Comparison of ENCODE assay signal across 10 mouse cellular contexts in genomic region chr1:159286833-159287232, GRCm38 (mm10). TPM values are rescaled to one million over a fixed set of nuclear protein-coding genes. Genes with fewer than 3 reads are reported as not detected.
A peak's percentile ranks its signal among the peaks of the same experiment; 100 is the strongest.
DNase-seq lines count a peak whose midpoint lies in the region; ATAC-seq and TF ChIP-seq lines count a peak whose summit lies in the region.
"Had no signal": no experiment of that assay in that cellular context is flagged by ENCODE, and none has a peak within 500 bp of the region (broad histone marks: within the 10 kb centered on the region; RNA-seq: fewer than 3 reads in every experiment).

No protein-coding gene starts in this region.

- H3K9me3 ChIP-seq in intestine, embryonic 15.5 days, result no peaks in the 10 kb centered on the region
- H3K9me3 ChIP-seq: limb, embryonic 10.5 days had no signal

- no peak overlapping the region for H3K9ac ChIP-seq in intestine, embryonic 15.5 days

- H3K36me3 ChIP-seq in intestine, embryonic 15.5 days, result no peaks in the 10 kb centered on the region

- H3K4me2 ChIP-seq in intestine, embryonic 15.5 days (replicated peaks), result no peak overlapping the region

- DNase-seq in embryo, embryonic 10.5 days (ENCODE audit: low spot score), result peak; percentile 30
- no peak for DNase-seq in embryo, embryonic 10 days (ENCODE audit: low spot score)
- DNase-seq in layer of hippocampus, adult 2 months (ENCODE audit: low spot score in 2 of 2), result no peak
- DNase-seq in layer of hippocampus, adult 9-11 months, result no peak
- peak; percentile 49 for DNase-seq in 3T3-L1 (ENCODE audit: low read depth, low spot score)
- peak; percentile 8 for DNase-seq in ZHBTc4 (ENCODE audit: low read depth, low spot score)
- no peak for DNase-seq in spleen, postnatal 4 days (ENCODE audit: low spot score in 2 of 2)
- DNase-seq: heart, postnatal 14 days had no signal

- WGBS in intestine, embryonic 15.5 days, result 77% methylated on average over 1 of the region's 1 CpGs

- peak; percentile 60 for TF ChIP-seq CTCF in layer of hippocampus, adult 2 months (conservative IDR thresholded peaks at IDR 0.05)

- H3K4me1 ChIP-seq in intestine, embryonic 15.5 days (replicated peaks), result no peaks in the 10 kb centered on the region
- H3K4me1 ChIP-seq: limb, embryonic 10.5 days had no signal

- no peak overlapping the region for H3K4me3 ChIP-seq in layer of hippocampus, adult 2 months
- no peak overlapping the region for H3K4me3 ChIP-seq in intestine, embryonic 15.5 days (replicated peaks)
- H3K4me3 ChIP-seq: limb, embryonic 10.5 days had no signal

- no peak for ATAC-seq in intestine, embryonic 15.5 days

- H3K27me3 ChIP-seq in intestine, embryonic 15.5 days (replicated peaks), result no peaks in the 10 kb centered on the region

- no peak overlapping the region for H3K27ac ChIP-seq in layer of hippocampus, adult 2 months
- no peak overlapping the region for H3K27ac ChIP-seq in intestine, embryonic 15.5 days
- H3K27ac ChIP-seq: limb, embryonic 10.5 days had no signal

RNA-seq across cellular contexts. Expression of gene Cop1, which starts 54.7 kb away (rescaled TPM):
- 100 to 1,000 TPM; 132 to 152 TPM for total RNA-seq in layer of hippocampus, adult 2 months (2021)
- 55.6 and 73.0 TPM in 2 replicates for polyA plus RNA-seq in intestine, embryonic 15.5 days (2015; fragmentation: Nextera tagmentation; extraction: Ambion mirVana)

Comparison
In these comparisons a context has a peak if more than half of its experiments do, and no peak if none do; other contexts are left out.
1. DNase-seq: peak in embryo, embryonic 10.5 days (single experiment), 3T3-L1 (single experiment) and ZHBTc4 (single experiment); none in embryo, embryonic 10 days (single experiment), layer of hippocampus, adult 2 months (0 of 2), layer of hippocampus, adult 9-11 months (single experiment) and spleen, postnatal 4 days (0 of 2).